Mouse (Mus musculus): ENCODE data around the gene Extl1. TPM values are rescaled to one million over a fixed set of nuclear protein-coding genes. Genes with fewer than 3 reads are reported as not detected.

Extl1 gene
- polyA plus RNA-seq, 1 experiment from 2014 or later = 1.6 TPM

Other genes with a start within 250 kb of the Extl1 start
- gene Cep85, start 196.7 kb downstream of the Extl1 start, polyA plus RNA-seq (2015; fragmentation: Nextera tagmentation; extraction: Ambion mirVana) = 112 and 125 TPM in 2 replicates
- gene Gm7534, start 180.8 kb downstream of the Extl1 start, polyA plus RNA-seq (2015; fragmentation: Nextera tagmentation; extraction: Ambion mirVana) = not detected in 2 replicates
- 0.37 and 0.60 TPM in 2 replicates for gene Catsper4, start 156.5 kb downstream of the Extl1 start, polyA plus RNA-seq (2015; fragmentation: Nextera tagmentation; extraction: Ambion mirVana)
- gene Cnksr1, start 145.5 kb downstream of the Extl1 start, polyA plus RNA-seq (2015; fragmentation: Nextera tagmentation; extraction: Ambion mirVana) = 16.9 and 18.3 TPM in 2 replicates
- 0.28 and 0.34 TPM in 2 replicates for gene E130218I03Rik, start 140.2 kb downstream of the Extl1 start, polyA plus RNA-seq (2015; fragmentation: Nextera tagmentation; extraction: Ambion mirVana)
- gene Zfp593, start 138.3 kb downstream of the Extl1 start, polyA plus RNA-seq (2015; fragmentation: Nextera tagmentation; extraction: Ambion mirVana) = 13.0 and 14.5 TPM in 2 replicates
- not detected in 2 replicates for gene Gm30191, start 136.9 kb downstream of the Extl1 start, polyA plus RNA-seq (2015; fragmentation: Nextera tagmentation; extraction: Ambion mirVana)
- 3.6 and 5.0 TPM in 2 replicates for gene Grrp1, start 129.7 kb downstream of the Extl1 start, polyA plus RNA-seq (2015; fragmentation: Nextera tagmentation; extraction: Ambion mirVana)
- gene Pdik1l, start 96.0 kb downstream of the Extl1 start, polyA plus RNA-seq (2015; fragmentation: Nextera tagmentation; extraction: Ambion mirVana) = 14.0 and 16.5 TPM in 2 replicates
- gene Trim63, start 68.7 kb downstream of the Extl1 start, polyA plus RNA-seq (2015; fragmentation: Nextera tagmentation; extraction: Ambion mirVana) = 1.3 and 1.9 TPM in 2 replicates
- gene Slc30a2, start 40.7 kb downstream of the Extl1 start, polyA plus RNA-seq (2015; fragmentation: Nextera tagmentation; extraction: Ambion mirVana) = 7.4 and 10.6 TPM in 2 replicates
- gene Pafah2, start 12.5 kb upstream of the Extl1 start, polyA plus RNA-seq (2015; fragmentation: Nextera tagmentation; extraction: Ambion mirVana) = 61.6 and 69.2 TPM in 2 replicates
- gene Stmn1, start 84.5 kb upstream of the Extl1 start, polyA plus RNA-seq (2015; fragmentation: Nextera tagmentation; extraction: Ambion mirVana) = 982 and 1,127 TPM in 2 replicates
- 23.6 and 32.1 TPM in 2 replicates for gene Paqr7, start 112.8 kb upstream of the Extl1 start, polyA plus RNA-seq (2015; fragmentation: Nextera tagmentation; extraction: Ambion mirVana)
- gene Aunip, start 127.1 kb upstream of the Extl1 start, polyA plus RNA-seq (2015; fragmentation: Nextera tagmentation; extraction: Ambion mirVana) = 14.4 and 14.6 TPM in 2 replicates
- 97.1 and 97.5 TPM in 2 replicates for gene Mtfr1l, start 151.5 kb upstream of the Extl1 start, polyA plus RNA-seq (2015; fragmentation: Nextera tagmentation; extraction: Ambion mirVana)
- 4.7 and 5.5 TPM in 2 replicates for gene Selenon, start 168.3 kb upstream of the Extl1 start, polyA plus RNA-seq (2015; fragmentation: Nextera tagmentation; extraction: Ambion mirVana)

All from intestine, embryonic 16.5 days (tissue).